Mouse (Mus musculus) fibroblast of lung, adult 2 months (primary cell): ENCODE results near the gene Igsf10.
A peak's percentile ranks its signal among the peaks of the same experiment; 100 is the strongest.

ENCODE experiments used
- DNase-seq: peaks from one replicate; pipeline ENCODE4 v3.0.0-alpha.2; 2011; ENCODE audit warnings: low read depth

Gene Igsf10

DNA sequence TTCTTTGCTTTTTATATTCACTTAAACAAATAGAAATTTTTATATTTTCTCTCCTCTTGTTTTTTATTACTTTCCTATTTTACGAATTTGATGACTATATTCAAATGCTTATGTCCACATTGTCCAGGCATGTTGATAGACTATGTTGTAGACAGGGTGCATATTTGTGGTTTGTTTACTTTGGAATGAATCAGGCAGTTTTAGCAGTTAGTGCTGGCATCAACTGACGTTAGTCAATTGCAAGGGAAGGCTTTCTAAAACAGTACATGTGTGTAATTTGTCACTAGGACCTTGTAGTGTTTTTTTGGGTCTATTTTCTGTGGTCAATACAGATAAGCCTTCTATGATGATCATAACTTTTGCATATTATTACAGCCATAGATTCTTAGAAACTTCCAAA is 53.6 kb downstream of the Igsf10 start:
- peak; percentile 67 for DNase-seq

DNA sequence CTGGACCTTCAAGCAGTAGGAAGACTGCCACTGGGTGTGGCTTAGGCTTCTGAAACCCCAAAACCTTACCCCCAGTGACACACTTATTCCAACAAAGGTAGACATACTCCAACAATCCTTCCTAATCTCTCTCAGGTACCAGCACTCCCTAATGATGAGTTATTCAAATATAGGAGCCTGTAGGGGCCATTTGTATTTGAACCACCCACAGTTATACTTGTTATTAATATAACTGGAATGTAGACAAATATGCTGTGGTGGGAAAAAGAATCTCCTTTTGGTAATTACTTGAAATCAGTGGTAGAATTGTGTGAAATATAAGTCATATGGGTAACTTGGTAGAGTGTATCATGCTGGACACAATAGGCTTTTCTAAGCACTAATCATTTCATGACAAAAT is 65.6 kb downstream of the Igsf10 start:
- no peak for DNase-seq

DNA sequence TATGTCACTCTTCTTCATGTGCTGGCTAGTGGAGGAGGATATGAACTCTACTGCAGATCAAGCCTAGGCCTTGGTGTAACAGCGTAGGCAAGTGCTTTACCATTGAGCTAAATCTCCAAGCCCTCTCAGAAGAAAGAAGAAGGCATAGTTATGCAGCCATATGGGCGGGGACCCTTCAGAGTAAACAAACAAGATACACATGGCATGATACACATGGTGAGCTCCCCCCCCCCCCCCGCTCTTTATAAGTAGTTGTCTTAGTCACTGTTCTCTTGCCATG is 66.0 kb downstream of the Igsf10 start:
- DNase-seq: no peak

- no peak for DNase-seq
Observed at GRCm38 (mm10) chr3:59277502-59278253, 66.5 kb downstream of the Igsf10 start.

DNA sequence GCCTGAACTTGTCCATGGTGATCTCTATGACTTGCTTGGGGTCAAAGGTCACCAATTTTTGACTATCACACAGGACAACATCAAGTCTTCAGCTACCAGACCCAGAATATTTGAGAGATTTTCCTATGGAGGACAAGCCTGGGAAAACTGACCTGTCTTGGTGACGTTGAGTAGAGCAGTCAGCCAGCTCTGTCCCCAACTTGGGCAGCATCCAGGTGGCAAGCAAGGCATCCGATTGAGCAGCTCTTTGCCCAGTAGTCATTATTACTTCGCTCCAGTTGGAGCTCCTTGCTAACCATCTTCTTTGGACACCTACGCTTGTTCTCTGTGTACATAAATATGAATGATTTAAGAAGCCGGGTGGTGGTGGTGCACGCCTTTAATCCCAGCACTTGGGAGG is 73.4 kb downstream of the Igsf10 start:
- no peak for DNase-seq
